Mouse (Mus musculus) embryonic facial prominence, embryonic 12.5 days (tissue): ENCODE measurements around the gene Grin2b. TPM values are rescaled to one million over a fixed set of nuclear protein-coding genes. Genes with fewer than 3 reads are reported as not detected.

Experiments used
- ATAC-seq: fragments of 200-750 bp; cut with Nextera tagmentation; 2 replicates; pipeline ENCODE4 v1.8.0; 2017; ENCODE audit not compliant: insufficient number of reproducible peaks, insufficient read depth, low FRiP score, low TSS enrichment
- H3K27ac ChIP-seq: fragments of 300-500 bp; sonication (generic); 2 replicates; pipeline ENCODE4 v1.5.1; 2016; ENCODE audit warnings: mild to moderate bottlenecking
- H3K27me3 ChIP-seq: fragments of 300-500 bp; sonication (generic); 2 replicates; pipeline ENCODE4 v1.6.1; 2016; ENCODE audit warnings: mild to moderate bottlenecking, moderate library complexity
- H3K36me3 ChIP-seq: fragments of 300-500 bp; sonication (generic); 2 replicates; pipeline ENCODE4 v1.6.1; 2016; ENCODE audit warnings: mild to moderate bottlenecking
- H3K4me1 ChIP-seq: fragments of 300-500 bp; sonication (generic); 2 replicates; pipeline ENCODE4 v1.6.1; 2016
- H3K4me2 ChIP-seq: fragments of 300-500 bp; sonication (generic); replicated peaks from 2 replicates; pipeline ENCODE4 v1.6.1; 2016; ENCODE audit warnings: mild to moderate bottlenecking, moderate library complexity
- H3K4me3 ChIP-seq: fragments of 300-500 bp; sonication (generic); 2 replicates; pipeline ENCODE4 v1.5.1; 2016; ENCODE audit warnings: mild to moderate bottlenecking
- H3K9ac ChIP-seq: fragments of 300-500 bp; sonication (generic); 2 replicates; pipeline ENCODE4 v1.6.1; 2016; ENCODE audit warnings: mild to moderate bottlenecking, moderate library complexity
- H3K9me3 ChIP-seq: fragments of 300-500 bp; sonication (generic); 2 replicates; pipeline ENCODE4 v1.6.1; 2016; ENCODE audit warnings: mild to moderate bottlenecking, moderate library complexity
- WGBS: fragments of 180-500 bp; shearing (Covaris S2); methylation state at CpG from one replicate; pipeline ENCODE4 v1.1.7; 2016; 5-methylcytosine and 5-hydroxymethylcytosine counted together
- polyA plus RNA-seq: library from polyadenylated mRNA; unstranded; fragments of >200 nt; fragmentation: Nextera tagmentation; extraction: Ambion mirVana; gene quantifications from 2 replicates; pipeline ENCODE4 v1.2.1, GENCODE M21; 2016

Grin2b gene
- polyA plus RNA-seq, 1 experiment from 2014 or later: 2.7 TPM

DNA sequence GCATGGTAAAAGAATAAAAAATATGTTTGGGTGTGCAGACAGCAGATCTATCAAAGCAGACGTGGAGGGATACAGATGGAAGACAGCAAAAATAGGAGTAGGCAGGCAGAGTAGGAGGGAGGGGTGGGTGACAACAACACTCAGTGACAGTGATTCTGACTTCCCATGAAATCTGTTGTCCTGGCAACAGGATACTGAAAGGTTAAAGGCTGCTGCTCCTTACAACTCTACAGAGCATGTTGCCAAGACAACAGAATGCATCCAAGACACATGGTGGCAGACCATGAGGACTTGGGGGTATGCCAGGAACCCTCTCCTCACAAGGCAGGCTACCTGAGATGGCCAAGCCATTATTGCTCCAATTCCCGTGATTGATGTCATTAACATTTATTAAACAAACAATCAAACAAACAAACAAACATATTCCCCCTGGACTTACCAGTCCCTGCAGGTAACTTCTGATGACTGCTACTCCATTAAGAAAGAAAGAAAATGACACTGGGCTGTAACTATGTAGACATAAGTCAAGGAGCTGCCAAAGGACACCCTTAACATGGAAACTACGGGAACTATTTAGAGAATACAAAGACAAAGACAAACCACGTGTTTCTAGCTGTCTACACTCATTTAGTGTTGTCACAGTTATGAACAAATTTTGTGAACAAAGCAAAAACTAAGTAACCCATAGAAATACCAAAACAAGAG, 143.9 kb downstream of the Grin2b start:
- H3K4me2 ChIP-seq: no peak overlapping the region
- ATAC-seq: no peak
- H3K4me3 ChIP-seq: no peak overlapping the region
- no peak overlapping the region for H3K27ac ChIP-seq
- H3K9me3 ChIP-seq: no peaks in the 10 kb centered on the region
- no peaks in the 10 kb centered on the region for H3K4me1 ChIP-seq
- H3K36me3 ChIP-seq: no peaks in the 10 kb centered on the region
- no peak overlapping the region for H3K9ac ChIP-seq
- 71% methylated on average over 4 of the region's 4 CpGs for WGBS
- no peaks in the 10 kb centered on the region for H3K27me3 ChIP-seq

DNA sequence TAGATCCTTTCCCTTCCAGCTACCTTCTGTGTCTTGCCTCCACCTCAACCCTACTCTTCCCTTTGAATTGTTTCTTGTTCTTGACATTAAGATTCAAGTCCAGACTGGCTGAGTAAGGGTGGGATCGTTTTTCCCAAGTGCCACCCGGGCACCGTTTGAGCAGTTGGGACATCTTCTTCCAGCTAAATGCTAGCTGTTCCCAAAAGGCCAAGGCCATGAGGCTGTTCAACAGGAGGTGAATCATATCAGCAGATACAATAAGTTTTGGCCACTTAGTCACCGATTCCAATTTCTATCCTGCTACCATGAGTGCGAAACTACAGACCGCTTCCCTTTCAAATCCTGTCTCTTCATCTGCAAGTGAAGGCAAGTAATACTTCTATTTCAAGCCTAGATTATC, 146.4 kb downstream of the Grin2b start:
- H3K9ac ChIP-seq: no peak overlapping the region
- H3K36me3 ChIP-seq: no peaks in the 10 kb centered on the region
- 88% methylated on average over 6 of the region's 6 CpGs for WGBS
- H3K27ac ChIP-seq: no peak overlapping the region
- H3K4me2 ChIP-seq: no peak overlapping the region
- no peaks in the 10 kb centered on the region for H3K9me3 ChIP-seq
- no peak for ATAC-seq
- H3K4me1 ChIP-seq: no peaks in the 10 kb centered on the region
- no peak overlapping the region for H3K4me3 ChIP-seq
- H3K27me3 ChIP-seq: no peaks in the 10 kb centered on the region

DNA sequence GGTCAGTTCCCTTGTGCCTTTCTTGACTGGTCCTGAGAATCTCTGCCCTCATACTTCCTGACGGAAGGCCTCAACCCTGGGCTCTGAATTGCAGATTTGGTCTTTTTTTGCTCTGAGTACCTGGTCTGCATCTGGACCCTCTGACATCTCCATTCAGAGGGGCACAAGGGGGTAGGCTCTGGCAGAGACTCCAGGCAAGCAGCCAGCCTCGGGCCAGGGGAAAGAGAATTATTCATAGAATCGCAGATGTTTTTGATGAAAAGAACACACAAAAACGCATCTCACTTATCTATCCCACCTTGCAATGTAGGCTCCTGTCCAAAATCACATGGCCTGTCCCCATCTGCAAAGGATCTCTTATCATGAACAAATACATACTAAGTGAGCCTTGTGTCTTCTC, 147.5 kb downstream of the Grin2b start:
- no peaks in the 10 kb centered on the region for H3K27me3 ChIP-seq
- H3K27ac ChIP-seq: no peak overlapping the region
- H3K4me1 ChIP-seq: no peaks in the 10 kb centered on the region
- no peak overlapping the region for H3K4me2 ChIP-seq
- H3K36me3 ChIP-seq: no peaks in the 10 kb centered on the region
- H3K9ac ChIP-seq: no peak overlapping the region
- H3K9me3 ChIP-seq: no peaks in the 10 kb centered on the region
- no peak for ATAC-seq
- H3K4me3 ChIP-seq: no peak overlapping the region
- 70% methylated on average over 4 of the region's 4 CpGs for WGBS

GRCm38 (mm10) chr6:136020460-136020859, 152.9 kb downstream of the Grin2b start:
- Histone ChIP-seq H3K9me3 (no peaks in the 10 kb centered on the region), H3K9ac (no peak overlapping the region), H3K27ac (no peak overlapping the region), H3K4me2 (no peak overlapping the region), H3K4me1 (no peaks in the 10 kb centered on the region), H3K4me3 (no peak overlapping the region), H3K27me3 (no peaks in the 10 kb centered on the region), H3K36me3 (no peaks in the 10 kb centered on the region)
- ATAC-seq: no peak
- WGBS: 90% methylated on average over 3 of the region's 3 CpGs

DNA sequence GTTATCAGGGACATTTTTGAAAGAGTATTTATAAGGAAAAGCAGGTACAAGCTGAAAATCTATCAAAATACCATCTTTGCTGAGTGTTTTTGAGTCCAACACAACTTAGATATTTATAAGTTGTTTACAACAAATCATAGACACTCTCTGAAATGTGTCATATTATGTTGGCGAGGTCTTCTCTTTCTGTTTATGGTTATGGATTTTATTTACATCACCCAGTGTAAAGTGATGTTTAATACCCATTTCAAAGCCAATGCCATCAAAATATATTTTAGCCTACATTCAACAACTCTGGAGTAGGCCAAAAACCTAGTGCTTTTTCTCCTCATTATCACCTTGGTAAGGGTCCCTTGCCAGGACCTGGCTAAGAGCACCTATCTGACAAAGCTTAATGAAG, 154.3 kb downstream of the Grin2b start:
- Histone ChIP-seq H3K9me3 (no peaks in the 10 kb centered on the region), H3K4me3 (no peak overlapping the region), H3K4me2 (no peak overlapping the region), H3K27me3 (no peaks in the 10 kb centered on the region), H3K9ac (no peak overlapping the region), H3K4me1 (no peaks in the 10 kb centered on the region), H3K27ac (no peak overlapping the region), H3K36me3 (no peaks in the 10 kb centered on the region)
- no peak for ATAC-seq
- 85% methylated on average over 1 of the region's 1 CpGs for WGBS

GRCm38 (mm10) chr6:136013556-136014380, 159.5 kb downstream of the Grin2b start:
- H3K27ac ChIP-seq: no peak overlapping the region
- no peak overlapping the region for H3K4me3 ChIP-seq
- 86% methylated on average over 12 of the region's 12 CpGs for WGBS
- H3K27me3 ChIP-seq: no peaks in the 10 kb centered on the region
- peaks cover 9% of the 10 kb centered on the region; the same call in 1 of the 2 replicates for H3K4me1 ChIP-seq
- no peak overlapping the region for H3K9ac ChIP-seq
- no peak for ATAC-seq
- H3K4me2 ChIP-seq: no peak overlapping the region
- H3K9me3 ChIP-seq: no peaks in the 10 kb centered on the region
- no peaks in the 10 kb centered on the region for H3K36me3 ChIP-seq

DNA sequence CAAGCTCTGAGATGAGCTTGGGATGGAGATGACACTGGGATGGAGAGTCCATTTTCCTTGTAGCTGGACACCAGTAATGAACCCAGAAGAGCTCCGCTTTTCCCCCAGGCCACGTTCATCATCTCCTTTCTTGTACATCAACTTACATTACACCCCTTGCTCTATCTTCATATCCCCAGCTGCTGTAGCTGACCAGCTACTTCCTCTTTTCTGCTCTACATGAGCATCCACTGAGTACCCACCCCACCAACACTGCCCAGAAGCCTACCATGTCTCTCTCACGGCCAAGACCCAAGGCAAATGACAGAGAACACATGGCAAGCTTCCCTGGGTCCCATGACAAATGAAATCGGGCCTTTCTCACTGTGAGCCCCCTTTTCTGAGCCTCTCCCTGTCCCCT, 161.8 kb downstream of the Grin2b start:
- ATAC-seq: no peak
- Histone ChIP-seq H3K27me3 (no peaks in the 10 kb centered on the region), H3K27ac (no peak overlapping the region), H3K36me3 (no peaks in the 10 kb centered on the region), H3K4me3 (no peak overlapping the region), H3K9me3 (no peaks in the 10 kb centered on the region), H3K4me1 (peaks cover 9% of the 10 kb centered on the region; the same call in 1 of the 2 replicates), H3K9ac (no peak overlapping the region), H3K4me2 (no peak overlapping the region)
- 86% methylated on average over 4 of the region's 4 CpGs for WGBS

GRCm38 (mm10) chr6:136011038-136011311, 162.3 kb downstream of the Grin2b start:
- WGBS: 85% methylated on average over 4 of the region's 4 CpGs

GRCm38 (mm10) chr6:136010290-136011037, 162.8 kb downstream of the Grin2b start:
- H3K36me3 ChIP-seq: no peaks in the 10 kb centered on the region
- ATAC-seq: no peak
- 43% methylated on average over 7 of the region's 7 CpGs for WGBS
- no peaks in the 10 kb centered on the region for H3K9me3 ChIP-seq
- peaks cover 9% of the 10 kb centered on the region; the same call in 1 of the 2 replicates for H3K4me1 ChIP-seq
- H3K4me3 ChIP-seq: no peak overlapping the region
- H3K27ac ChIP-seq: no peak overlapping the region
- no peak overlapping the region for H3K9ac ChIP-seq
- no peaks in the 10 kb centered on the region for H3K27me3 ChIP-seq
- no peak overlapping the region for H3K4me2 ChIP-seq

More at GRCm38 (mm10) chr6:136011038-136011311, 162.3 kb downstream of the Grin2b start:
- H3K27me3 ChIP-seq: no peaks in the 10 kb centered on the region
- no peak overlapping the region for H3K4me2 ChIP-seq
- H3K27ac ChIP-seq: no peak overlapping the region
- H3K4me1 ChIP-seq: peaks cover 9% of the 10 kb centered on the region; the same call in 1 of the 2 replicates
- no peaks in the 10 kb centered on the region for H3K36me3 ChIP-seq
- no peak overlapping the region for H3K4me3 ChIP-seq
- H3K9me3 ChIP-seq: no peaks in the 10 kb centered on the region
- H3K9ac ChIP-seq: no peak overlapping the region
- ATAC-seq: no peak

DNA sequence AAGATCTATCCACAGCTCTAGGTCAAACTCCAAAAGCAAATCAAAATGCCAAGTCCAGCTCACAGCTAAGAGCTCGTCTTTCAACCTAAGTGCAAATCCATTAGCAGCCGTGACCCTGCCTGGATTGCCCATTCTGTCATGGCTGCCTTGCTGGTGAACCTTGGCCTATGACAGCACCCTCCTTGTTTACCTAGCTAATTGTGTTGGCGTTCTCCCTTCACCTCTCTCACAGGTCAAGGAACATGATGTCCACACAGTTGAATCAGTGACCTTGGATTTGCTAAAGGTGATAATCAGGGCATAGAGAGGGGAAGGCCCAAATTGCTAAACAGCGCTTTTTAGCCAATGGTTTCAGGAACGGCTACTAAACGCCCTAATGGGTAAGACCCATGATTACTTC, 165.2 kb downstream of the Grin2b start:
- WGBS: 66% methylated on average over 6 of the region's 6 CpGs
- no peak for ATAC-seq
- Histone ChIP-seq H3K4me3 (no peak overlapping the region), H3K27ac (no peak overlapping the region), H3K4me2 (no peak overlapping the region), H3K9ac (no peak overlapping the region), H3K9me3 (no peaks in the 10 kb centered on the region), H3K36me3 (no peaks in the 10 kb centered on the region), H3K27me3 (no peaks in the 10 kb centered on the region), H3K4me1 (peaks cover 9% of the 10 kb centered on the region; the same call in 1 of the 2 replicates)

DNA sequence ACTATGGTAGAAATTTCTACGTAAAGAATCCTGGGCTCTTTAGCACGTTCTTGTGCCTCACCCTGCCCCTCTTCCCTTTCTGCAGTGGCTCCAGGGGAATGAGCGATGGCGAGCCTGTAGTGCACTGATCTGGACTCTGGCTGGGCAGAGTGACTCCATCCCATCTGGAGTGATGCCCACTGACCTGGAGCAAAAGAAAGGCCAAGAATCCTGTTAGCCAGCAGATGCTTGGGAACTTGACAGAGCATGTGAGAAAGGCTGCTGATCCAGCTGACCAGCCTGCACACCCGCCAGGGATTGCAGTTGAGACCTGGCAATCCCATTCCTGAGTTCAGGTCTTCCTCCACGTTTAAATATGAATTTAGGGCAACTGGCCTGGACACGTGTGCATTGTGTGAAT, 178.6 kb downstream of the Grin2b start:
- no peak overlapping the region for H3K9ac ChIP-seq
- no peak overlapping the region for H3K4me2 ChIP-seq
- no peak overlapping the region for H3K4me3 ChIP-seq
- WGBS: 79% methylated on average over 7 of the region's 7 CpGs
- H3K4me1 ChIP-seq: no peaks in the 10 kb centered on the region
- H3K36me3 ChIP-seq: no peaks in the 10 kb centered on the region
- no peak overlapping the region for H3K27ac ChIP-seq
- no peaks in the 10 kb centered on the region for H3K27me3 ChIP-seq
- ATAC-seq: no peak
- 0 out of 2 replicates have a peak, but pooled peaks cover 4% of the 10 kb centered on the region for H3K9me3 ChIP-seq
